12 mouse cellular contexts compared by ENCODE assay signal in genomic region chr9:26783414-26783975, GRCm38 (mm10). TPM values are rescaled to one million over a fixed set of nuclear protein-coding genes. Genes with fewer than 3 reads are reported as not detected.
DNase-seq lines count a peak whose midpoint lies in the region; ATAC-seq and TF ChIP-seq lines count a peak whose summit lies in the region.
"Had no signal": no experiment of that assay in that cellular context is flagged by ENCODE, and none has a peak within 500 bp of the region (broad histone marks: within the 10 kb centered on the region; RNA-seq: fewer than 3 reads in every experiment).

No protein-coding gene starts in this region.

- H3K4me2 ChIP-seq in forebrain, embryonic 11.5 days (ENCODE audit: low read depth, low read length, severe bottlenecking) = no peak overlapping the region
- H3K4me2 ChIP-seq in CH12.LX (ENCODE audit: insufficient read depth, low read depth, poor library complexity, severe bottlenecking) = peak overlapping the region; percentile 86
- H3K4me2 ChIP-seq in heart, postnatal 0 days (ENCODE audit: low read depth, low read length) = peak overlapping the region; percentile 35; the same call in 1 of the 2 replicates

- no peak for DNase-seq in forebrain, embryonic 11.5 days (ENCODE audit: low spot score)
- no peak for DNase-seq in forebrain, embryonic 10.5 days (ENCODE audit: extremely low spot score, low spot score)
- DNase-seq in layer of hippocampus, adult 9-11 months = peak; percentile 59
- DNase-seq in layer of hippocampus, postnatal 10 days (ENCODE audit: low spot score in 2 of 2) = no peak
- DNase-seq in CH12.LX (ENCODE audit: extremely low read depth) = peak; percentile 41
- DNase-seq in heart, postnatal 0 days (ENCODE audit: low spot score) = no peak
- DNase-seq in kidney, postnatal 14 days = no peak
- no peak for DNase-seq in thymus, postnatal 4 days
- DNase-seq: cerebellum, adult 8-10 months; gastrocnemius, postnatal 10 days; kidney, adult 18-20 months had no signal

- peak; percentile 60; the same call in 1 of the 2 replicates for ATAC-seq in forebrain, embryonic 11.5 days (replicated peaks; ENCODE audit: low FRiP score)
- ATAC-seq in heart, postnatal 0 days (ENCODE audit: insufficient read depth, low read depth) = no peak

- no peak overlapping the region for H3K27ac ChIP-seq in forebrain, embryonic 11.5 days (ENCODE audit: low read depth, low read length)
- H3K27ac ChIP-seq in forebrain, embryonic 10.5 days = no peak overlapping the region
- no peak overlapping the region for H3K27ac ChIP-seq in CH12.LX (ENCODE audit: insufficient read depth, low read depth)
- H3K27ac ChIP-seq in heart, postnatal 0 days (ENCODE audit: low read depth) = no peak overlapping the region

- no peaks in the 10 kb centered on the region for H3K27me3 ChIP-seq in forebrain, embryonic 11.5 days (ENCODE audit: control insufficient read depth, insufficient read depth, low read length)
- no peaks in the 10 kb centered on the region for H3K27me3 ChIP-seq in forebrain, embryonic 10.5 days (ENCODE audit: poor library complexity, severe bottlenecking)
- H3K27me3 ChIP-seq in CH12.LX (replicated peaks) = no peaks in the 10 kb centered on the region
- no peaks in the 10 kb centered on the region for H3K27me3 ChIP-seq in heart, postnatal 0 days (ENCODE audit: control insufficient read depth, insufficient read depth, low read length)

- no peaks in the 10 kb centered on the region for H3K4me1 ChIP-seq in forebrain, embryonic 11.5 days (replicated peaks; ENCODE audit: control insufficient read depth, insufficient read depth, low read length)
- no peaks in the 10 kb centered on the region for H3K4me1 ChIP-seq in forebrain, embryonic 10.5 days
- H3K4me1 ChIP-seq in CH12.LX (ENCODE audit: control insufficient read depth in 1 of 2, insufficient read depth in 2 of 2) = peaks cover 3 to 23% of the 10 kb centered on the region in 2 experiments; a peak in 3 of 4 replicates
- H3K4me1 ChIP-seq in heart, postnatal 0 days (ENCODE audit: control insufficient read depth, insufficient read depth) = no peaks in the 10 kb centered on the region

- no peak for TF ChIP-seq CTCF in CH12.LX (conservative IDR thresholded peaks at IDR 0.05 in 1 of 2, IDR thresholded peaks at IDR 0.05 in 1 of 2; ENCODE audit: low read depth in 2 of 2, low read length in 2 of 2)
- TF ChIP-seq CTCF in heart, postnatal 0 days (IDR thresholded peaks at IDR 0.05; ENCODE audit: low read depth) = no peak

- in situ Hi-C loops in CH12.LX (cut with MboI; ENCODE audit: low pct_ligation_motif_present, low pct_unique_long_range_greater_than_20kb, low sequenced_read_pairs) = no loop called here

- no peak for TF ChIP-seq RAD21 in CH12.LX (IDR thresholded peaks at IDR 0.05; ENCODE audit: low read depth, low read length)

- no peak for TF ChIP-seq EP300 in CH12.LX (IDR thresholded peaks at IDR 0.05; ENCODE audit: low read length)
- no peak for TF ChIP-seq EP300 in heart, postnatal 0 days (IDR thresholded peaks at IDR 0.05; ENCODE audit: low read depth)

- TF ChIP-seq POLR2A in CH12.LX (IDR thresholded peaks at IDR 0.05; ENCODE audit: low read depth, low read length) = no peak

- H3K4me3 ChIP-seq in forebrain, embryonic 11.5 days (ENCODE audit: low read depth, low read length) = no peak overlapping the region
- no peak overlapping the region for H3K4me3 ChIP-seq in forebrain, embryonic 10.5 days
- peak overlapping the region in 2 of 3 experiments; percentile 19 to 21 for H3K4me3 ChIP-seq in CH12.LX (replicated peaks in 1 of 3; ENCODE audit: low read depth in 2 of 3, low read length in 2 of 3, poor library complexity in 1 of 3)
- H3K4me3 ChIP-seq in heart, postnatal 0 days (ENCODE audit: low read depth, low read length) = no peak overlapping the region

- H3K36me3 ChIP-seq in forebrain, embryonic 11.5 days (ENCODE audit: control insufficient read depth, insufficient read depth, low read length) = no peaks in the 10 kb centered on the region
- H3K36me3 ChIP-seq in forebrain, embryonic 10.5 days (replicated peaks) = no peaks in the 10 kb centered on the region
- H3K36me3 ChIP-seq in CH12.LX (replicated peaks in 1 of 2; ENCODE audit: control insufficient read depth in 1 of 2, insufficient read depth in 1 of 2, low read length in 1 of 2) = no peaks in the 10 kb centered on the region
- no peaks in the 10 kb centered on the region for H3K36me3 ChIP-seq in heart, postnatal 0 days (replicated peaks; ENCODE audit: control insufficient read depth, insufficient read depth, low read length)

- H3K79me2 ChIP-seq in CH12.LX (replicated peaks; ENCODE audit: control insufficient read depth, extremely low read depth, insufficient read depth, poor library complexity, severe bottlenecking) = no peaks in the 10 kb centered on the region

- H3K9me3 ChIP-seq in forebrain, embryonic 11.5 days (ENCODE audit: control insufficient read depth, low read length) = no peaks in the 10 kb centered on the region
- H3K9me3 ChIP-seq in forebrain, embryonic 10.5 days = no peaks in the 10 kb centered on the region
- H3K9me3 ChIP-seq in CH12.LX (replicated peaks; ENCODE audit: low read length) = no peaks in the 10 kb centered on the region
- H3K9me3 ChIP-seq in heart, postnatal 0 days (replicated peaks; ENCODE audit: control insufficient read depth, low read length) = no peaks in the 10 kb centered on the region

- 68% methylated on average over 7 of the region's 7 CpGs for WGBS in forebrain, embryonic 11.5 days
- 80% methylated on average over 7 of the region's 7 CpGs for WGBS in forebrain, embryonic 10.5 days
- 25% methylated on average over 7 of the region's 7 CpGs for WGBS in heart, postnatal 0 days

- no peak overlapping the region for H3K9ac ChIP-seq in forebrain, embryonic 11.5 days (ENCODE audit: low read length)
- no peak overlapping the region; the same call in 1 of the 2 replicates for H3K9ac ChIP-seq in CH12.LX (ENCODE audit: insufficient read depth, low read depth)
- H3K9ac ChIP-seq in heart, postnatal 0 days (replicated peaks; ENCODE audit: low read depth, low read length) = no peak overlapping the region

- dilution Hi-C loops in CH12.LX (cut with MboI; ENCODE audit: extremely low pct_ligation_motif_present, extremely low pct_unique_long_range_greater_than_20kb, low sequenced_read_pairs) = no loop called here

TF ChIP-seq in CH12.LX, 34 proteins besides CTCF, POLR2A, EP300 and RAD21:
- TF ChIP-seq MXI1 (IDR thresholded peaks at IDR 0.05; ENCODE audit: low read depth, low read length) = no peak
- no peak for TF ChIP-seq SMC3 (IDR thresholded peaks at IDR 0.05; ENCODE audit: low read depth, low read length)
- no peak for TF ChIP-seq CHD1 (IDR thresholded peaks at IDR 0.05; ENCODE audit: low read depth, low read length)
- TF ChIP-seq MAFK (IDR thresholded peaks at IDR 0.05; ENCODE audit: insufficient replicate concordance, low read length) = no peak
- no peak for TF ChIP-seq ZKSCAN1 (IDR thresholded peaks at IDR 0.05; ENCODE audit: borderline replicate concordance, low read depth, low read length)
- TF ChIP-seq MAZ (IDR thresholded peaks at IDR 0.05; ENCODE audit: low read depth, low read length) = no peak
- TF ChIP-seq TBP (conservative IDR thresholded peaks at IDR 0.05; ENCODE audit: low read depth, low read length) = no peak

RNA-seq across cellular contexts. Expression of gene Glb1l2, which starts 22.8 kb away (rescaled TPM):
- 5.3 and 5.8 TPM in 2 replicates for polyA plus RNA-seq in forebrain, embryonic 11.5 days (2014; fragmentation: Nextera tagmentation; extraction: Ambion mirVana)
- 5.7 and 7.3 TPM in 2 replicates for polyA plus RNA-seq in forebrain, embryonic 10.5 days (2016; fragmentation: Nextera tagmentation; extraction: Ambion mirVana)
- 1 to 10 TPM; 1.0 to 1.3 TPM for total RNA-seq in layer of hippocampus, postnatal 10 days (2021)
- total RNA-seq in CH12.LX (2012; rRNA removed) (not detected in 2 replicates), CH12.LX (2014; rRNA removed) (not detected in 2 replicates)
- not detected in 2 replicates for polyA plus RNA-seq in CH12.LX (2012; ENCODE audit: insufficient read length, low read depth)
- total RNA-seq in heart, postnatal 0 days (2014; rRNA removed; ENCODE audit: low replicate concordance) = 0.23 TPM in 2 replicates
- polyA plus RNA-seq in heart, postnatal 0 days (2015; fragmentation: Nextera tagmentation; extraction: Ambion mirVana) = 0.30 and 0.45 TPM in 2 replicates
- polyA plus RNA-seq: liver, adult 2 months had no signal

RNA-seq across cellular contexts. Expression of gene B3gat1, which starts 50.0 kb away (rescaled TPM):
- polyA plus RNA-seq in forebrain, embryonic 11.5 days (2014; fragmentation: Nextera tagmentation; extraction: Ambion mirVana) = 8.2 and 8.9 TPM in 2 replicates
- 1.8 and 2.3 TPM in 2 replicates for polyA plus RNA-seq in forebrain, embryonic 10.5 days (2016; fragmentation: Nextera tagmentation; extraction: Ambion mirVana)
- 100 to 1,000 TPM; 256 to 266 TPM for total RNA-seq in layer of hippocampus, postnatal 10 days (2021)
- total RNA-seq in CH12.LX (2012; rRNA removed) = not detected in 2 replicates
- not detected in 2 replicates for total RNA-seq in CH12.LX (2014; rRNA removed)
- polyA plus RNA-seq in CH12.LX (2012; ENCODE audit: insufficient read length, low read depth) = not detected in 2 replicates
- not detected in 2 replicates for total RNA-seq in heart, postnatal 0 days (2014; rRNA removed; ENCODE audit: low replicate concordance)
- not detected in 2 replicates for polyA plus RNA-seq in heart, postnatal 0 days (2015; fragmentation: Nextera tagmentation; extraction: Ambion mirVana)
- total RNA-seq: liver, adult 2 months had no signal
- polyA plus RNA-seq: liver, adult 2 months had no signal

Comparison
In these comparisons a context has a peak if more than half of its experiments do, and no peak if none do; other contexts are left out.
1. DNase-seq: peak in layer of hippocampus, adult 9-11 months (single experiment) and CH12.LX (single experiment); none in forebrain, embryonic 11.5 days (single experiment), forebrain, embryonic 10.5 days (single experiment), layer of hippocampus, postnatal 10 days (0 of 2), heart, postnatal 0 days (single experiment), kidney, postnatal 14 days (single experiment) and thymus, postnatal 4 days (single experiment).
2. H3K4me3 ChIP-seq: peak in CH12.LX (2 of 3); none in forebrain, embryonic 11.5 days (single experiment), forebrain, embryonic 10.5 days (single experiment) and heart, postnatal 0 days (single experiment).